Mouse (Mus musculus) CD4-positive, CD25-positive, alpha-beta regulatory T cell, adult 2 months (primary cell): ENCODE results near the gene Erp27.
"Not testable (repeated sequence)": the region's sequence is repeated elsewhere in the genome, so short reads cannot be mapped to it uniquely, and the experiment has no call there.

Experiments
- DNase-seq: peaks from one replicate; pipeline ENCODE4 v3.0.0-alpha.2; 2012; ENCODE audit warnings: low read depth, low spot score

Erp27 gene

GRCm38 (mm10) chr6:136910247-136910890, 11.6 kb downstream of the Erp27 start:
- DNase-seq: no peak

- DNase-seq: no peak
Observed at GRCm38 (mm10) chr6:136906937-136907293, 15.1 kb downstream of the Erp27 start.

- DNase-seq: no peak
Observed at GRCm38 (mm10) chr6:136906283-136906936, 15.6 kb downstream of the Erp27 start.

GRCm38 (mm10) chr6:136903885-136904470, 18.0 kb downstream of the Erp27 start:
- no peak for DNase-seq

- DNase-seq: peak; percentile 35
Observed at GRCm38 (mm10) chr6:136902527-136902926, 19.5 kb downstream of the Erp27 start.

GRCm38 (mm10) chr6:136901010-136901409, 21.0 kb downstream of the Erp27 start:
- DNase-seq: no peak

- no peak for DNase-seq
Observed at GRCm38 (mm10) chr6:136900369-136901009, 21.5 kb downstream of the Erp27 start.

- DNase-seq: peak; percentile 40
Observed at GRCm38 (mm10) chr6:136898954-136899353, 23.0 kb downstream of the Erp27 start.

- DNase-seq: no peak
Observed at GRCm38 (mm10) chr6:136898222-136898621, 23.8 kb downstream of the Erp27 start.

GRCm38 (mm10) chr6:136897789-136898188, 24.2 kb downstream of the Erp27 start:
- DNase-seq: no peak

GRCm38 (mm10) chr6:136894532-136895339, 27.2 kb downstream of the Erp27 start:
- no peak for DNase-seq

GRCm38 (mm10) chr6:136892002-136892401, 30.0 kb downstream of the Erp27 start:
- DNase-seq: no peak

- no peak for DNase-seq
Observed at GRCm38 (mm10) chr6:136889554-136889953, 32.4 kb downstream of the Erp27 start.

GRCm38 (mm10) chr6:136889067-136889466, 32.9 kb downstream of the Erp27 start:
- no peak for DNase-seq

GRCm38 (mm10) chr6:136887854-136888253, 34.1 kb downstream of the Erp27 start:
- no peak for DNase-seq

- not testable (repeated sequence) for DNase-seq
Observed at GRCm38 (mm10) chr6:136884766-136885165, 37.2 kb downstream of the Erp27 start.

GRCm38 (mm10) chr6:136883961-136884360, 38.0 kb downstream of the Erp27 start:
- DNase-seq: no peak

- DNase-seq: no peak
Observed at GRCm38 (mm10) chr6:136883431-136883915, 38.5 kb downstream of the Erp27 start.

- no peak for DNase-seq
Observed at GRCm38 (mm10) chr6:136881678-136882077, 40.3 kb downstream of the Erp27 start.

GRCm38 (mm10) chr6:136875670-136876069, 46.3 kb downstream of the Erp27 start, which contains the start of gene Mgp:
TSS of gene Mgp (minus strand) at chr6:136875823.
- no peak for DNase-seq

GRCm38 (mm10) chr6:136874599-136874998, 47.4 kb downstream of the Erp27 start:
- DNase-seq: no peak
